Mouse (Mus musculus): ENCODE data around the gene Gm26727.
"Not testable (repeated sequence)": the region's sequence is repeated elsewhere in the genome, so short reads cannot be mapped to it uniquely, and the experiment has no call there.

Gene Gm26727

DNA sequence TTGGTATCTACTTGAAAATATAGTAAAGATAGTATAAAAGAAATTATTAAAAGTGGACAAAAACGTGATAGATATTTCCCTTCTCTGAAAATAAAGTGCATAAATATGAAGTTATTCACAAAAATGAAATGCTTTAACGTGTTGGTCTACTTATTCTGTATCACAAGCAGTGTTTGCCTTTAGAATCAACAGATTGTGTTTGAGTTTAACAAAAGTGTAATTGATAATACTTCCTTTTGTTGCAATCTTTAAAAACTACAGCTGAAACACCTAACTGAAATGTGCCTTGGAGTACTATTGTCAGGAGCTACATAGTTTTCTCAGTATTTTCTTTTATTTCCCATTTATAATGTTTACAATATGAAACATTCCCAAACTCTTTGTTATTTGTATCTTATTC is at the start of gene Gm26727:
Gm26727 (minus strand) TSS at position 101 of the 400 bp plus-strand sequence.
- DNase-seq (ENCODE audit: low spot score in 2 of 2): no peak

DNA sequence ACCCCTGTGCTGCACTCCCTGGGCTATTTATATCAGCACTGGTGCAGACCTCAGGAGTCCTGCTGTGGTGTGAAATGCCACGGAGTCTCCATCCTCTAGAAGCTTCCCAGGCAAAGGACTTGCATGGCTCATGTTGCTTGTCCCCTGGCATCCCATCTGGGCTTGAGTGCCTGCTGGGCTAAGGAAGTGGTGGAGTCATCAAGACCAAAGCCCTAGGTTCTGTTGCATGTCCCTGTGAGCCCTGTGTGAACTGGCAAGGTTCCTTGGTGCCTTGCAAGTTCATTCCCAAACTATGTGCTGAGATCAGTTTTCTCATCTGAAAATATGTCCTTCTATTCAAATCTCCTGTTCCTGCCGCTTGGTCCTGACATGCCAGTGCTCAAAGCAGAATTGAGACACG is 48.1 kb upstream of the Gm26727 start:
- DNase-seq (ENCODE audit: low spot score in 2 of 2): no peak

DNA sequence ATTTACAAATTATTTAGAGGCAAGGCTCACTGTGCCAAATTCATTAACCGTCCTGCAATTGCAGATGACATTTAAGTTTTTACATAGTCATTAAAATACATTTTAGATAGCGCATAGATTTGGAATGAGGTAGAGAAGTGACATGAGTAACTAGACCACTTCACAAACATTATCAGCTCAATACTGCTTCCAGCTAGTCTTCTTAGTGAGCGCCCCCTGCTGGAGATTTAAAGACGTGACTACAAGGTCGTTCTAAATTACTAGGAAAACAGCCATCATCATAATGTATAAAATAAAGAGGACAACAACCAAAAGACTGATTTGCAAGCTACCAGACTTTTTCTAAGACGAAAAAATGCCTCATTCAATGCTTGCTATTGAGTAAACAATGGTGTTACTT is 44.8 kb upstream of the Gm26727 start:
- peak in 1 of 2 experiments; percentile 3 for DNase-seq (ENCODE audit: low spot score in 2 of 2)

DNA sequence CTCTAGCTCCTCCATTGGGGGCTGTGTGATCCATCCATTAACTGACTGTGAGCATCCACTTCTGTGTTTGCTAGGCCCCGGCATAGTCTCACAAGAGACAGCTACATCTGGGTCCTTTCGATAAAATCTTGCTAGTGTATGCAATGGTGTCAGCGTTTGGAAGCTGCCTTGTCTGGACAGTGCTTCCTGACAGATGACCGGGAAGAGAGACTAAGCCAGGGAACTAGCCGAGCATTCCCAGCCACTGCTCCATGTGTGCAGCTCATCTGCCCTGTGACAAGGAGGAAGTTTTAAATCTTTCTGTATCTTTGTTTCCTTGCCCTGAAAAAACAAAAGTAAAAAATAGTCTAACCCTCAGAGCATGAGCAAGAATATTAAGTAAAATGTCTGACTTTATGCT is 37.0 kb upstream of the Gm26727 start:
- DNase-seq (ENCODE audit: low spot score in 2 of 2): not testable (repeated sequence)

DNA sequence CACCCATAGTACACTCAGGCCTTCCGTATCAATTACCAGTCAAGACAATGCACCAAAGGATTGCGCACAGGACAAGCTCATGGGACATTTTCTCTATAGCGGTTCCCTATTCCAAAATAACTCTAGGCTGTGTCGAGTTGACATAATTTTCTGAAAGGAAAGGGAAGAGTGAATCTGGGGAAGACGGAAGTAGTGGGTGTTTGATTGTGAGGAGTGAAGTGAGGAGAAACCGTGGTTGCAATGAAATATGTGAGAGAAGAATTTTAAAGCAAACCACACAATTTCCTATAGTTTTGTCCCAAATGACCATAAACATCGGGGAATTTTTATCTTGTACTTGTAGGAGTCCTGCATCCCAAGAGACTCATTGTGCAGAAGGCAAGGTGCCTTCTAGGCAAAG is 34.1 kb upstream of the Gm26727 start:
- no peak for DNase-seq (ENCODE audit: low spot score in 2 of 2)

DNA sequence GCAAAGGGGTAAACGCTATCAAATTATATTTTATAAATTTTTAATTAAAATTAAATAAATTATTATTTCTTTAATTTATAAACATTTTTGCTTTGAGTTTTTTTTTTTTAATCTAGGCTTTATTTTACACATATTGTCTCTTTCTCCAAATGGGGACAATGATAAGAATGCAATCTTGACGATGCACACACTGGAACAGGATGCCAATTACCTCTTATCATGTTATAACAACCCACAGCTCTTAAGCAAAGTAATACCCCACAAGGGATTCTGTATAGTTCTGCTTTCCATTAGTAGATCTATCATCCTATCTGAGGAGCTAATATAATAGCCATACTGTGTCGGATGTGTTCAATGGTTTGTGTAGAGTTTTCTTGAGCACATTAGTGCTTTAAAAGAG is 27.9 kb upstream of the Gm26727 start:
- DNase-seq (ENCODE audit: low spot score in 2 of 2): no peak

DNA sequence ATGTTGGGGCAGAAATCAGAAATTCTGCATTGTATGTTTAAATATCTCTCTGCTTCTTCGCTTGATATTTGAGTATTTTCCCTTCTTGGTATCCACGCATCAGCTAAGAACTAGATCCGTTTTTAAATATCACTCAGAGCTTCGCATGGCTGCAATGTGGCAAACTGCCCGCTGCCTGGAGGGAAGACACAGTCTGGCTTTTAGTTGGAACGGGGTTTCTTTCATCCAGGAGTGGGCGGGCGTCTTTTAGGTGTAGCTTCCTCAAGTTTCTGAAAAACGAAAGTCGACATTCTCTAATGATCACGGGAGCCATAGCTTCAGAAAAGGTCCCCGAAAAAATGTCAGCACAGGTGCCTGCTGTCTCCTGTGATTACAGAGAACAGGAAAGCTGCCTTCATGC is 14.2 kb upstream of the Gm26727 start:
- no peak for DNase-seq (ENCODE audit: low spot score in 2 of 2)

DNA sequence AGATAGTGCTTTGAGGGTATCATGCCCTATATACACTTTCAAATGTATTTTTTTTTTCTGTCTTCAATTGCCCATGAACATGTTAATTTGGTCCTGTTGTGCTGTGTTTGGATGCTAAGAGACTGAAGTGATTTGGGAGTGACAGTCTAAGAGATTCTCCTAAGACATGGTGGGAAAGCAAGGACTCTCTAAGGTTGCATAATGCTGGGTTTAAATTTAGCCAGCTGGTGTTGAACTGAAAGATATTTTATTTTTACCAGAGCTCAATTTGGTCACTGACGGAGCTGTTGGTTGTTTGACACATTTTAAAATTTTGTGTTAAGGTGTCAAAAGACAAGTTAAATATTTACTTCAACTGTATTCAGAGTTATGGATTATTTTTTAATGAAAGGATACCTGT is 13.8 kb upstream of the Gm26727 start:
- no peak for DNase-seq (ENCODE audit: low spot score in 2 of 2)

DNA sequence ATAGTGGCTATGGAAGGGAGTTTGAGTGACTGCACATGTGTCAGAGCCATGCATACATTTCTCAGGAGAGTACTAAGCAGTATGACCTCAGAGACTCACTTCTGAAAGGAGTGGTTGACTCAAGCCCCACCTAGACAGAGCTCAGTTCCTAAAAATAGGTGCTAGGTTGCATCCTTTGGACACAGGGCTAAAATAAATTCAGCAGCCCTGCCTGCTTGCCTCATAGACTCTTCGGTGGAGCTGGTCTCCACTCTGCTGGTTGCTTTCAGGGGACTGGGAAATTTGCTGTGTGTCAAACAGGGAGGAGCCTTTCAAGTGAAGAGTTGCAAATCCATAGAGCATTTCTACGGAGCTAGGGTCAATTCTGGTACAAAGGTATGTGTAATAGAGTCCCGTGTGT is 12.8 kb upstream of the Gm26727 start, which contains the start of gene Xirp2:
Xirp2 (plus strand) TSS at position 223 of the 400 bp plus-strand sequence.
- no peak for DNase-seq (ENCODE audit: low spot score in 2 of 2)

DNA sequence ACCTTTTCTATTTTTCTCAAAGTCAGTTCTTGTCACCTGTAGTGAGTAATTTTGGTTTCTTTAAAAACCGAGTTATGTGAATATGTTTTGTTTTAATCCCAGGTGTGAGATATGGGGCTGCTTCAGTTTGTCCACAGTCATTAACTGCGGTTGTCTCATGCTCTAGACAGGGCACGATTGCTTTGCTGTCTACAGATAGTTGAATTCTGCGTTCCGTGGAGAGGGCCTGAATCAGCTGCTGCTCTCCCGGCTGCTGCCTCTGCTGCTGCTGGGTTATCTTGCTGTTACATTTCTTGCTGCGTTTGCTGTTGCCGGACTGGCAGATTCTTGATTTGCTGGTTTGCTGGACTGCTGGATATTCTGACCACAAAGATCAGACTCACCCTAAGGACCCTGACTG is 5.3 kb upstream of the Gm26727 start:
- DNase-seq (ENCODE audit: low spot score in 2 of 2): no peak

DNA sequence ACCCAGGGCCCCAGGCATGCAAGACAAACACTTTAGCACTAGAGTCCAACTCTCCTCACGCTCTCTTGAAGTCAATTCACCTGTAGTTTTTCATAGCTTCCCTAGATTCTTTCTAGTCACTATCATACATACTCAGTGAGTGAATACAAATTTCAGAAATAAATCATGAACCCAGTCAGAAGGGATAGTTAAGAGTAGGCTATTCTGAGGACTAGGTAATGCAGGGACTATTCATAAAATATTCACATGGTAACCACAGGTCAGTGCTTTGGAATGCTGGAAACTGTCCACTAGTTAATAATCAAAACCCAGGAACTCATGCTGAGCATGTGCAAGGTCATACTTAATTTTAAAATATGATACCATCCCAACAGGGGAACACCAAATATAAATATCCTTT is 10.2 kb downstream of the Gm26727 start:
- DNase-seq (ENCODE audit: low spot score in 2 of 2): no peak

DNA sequence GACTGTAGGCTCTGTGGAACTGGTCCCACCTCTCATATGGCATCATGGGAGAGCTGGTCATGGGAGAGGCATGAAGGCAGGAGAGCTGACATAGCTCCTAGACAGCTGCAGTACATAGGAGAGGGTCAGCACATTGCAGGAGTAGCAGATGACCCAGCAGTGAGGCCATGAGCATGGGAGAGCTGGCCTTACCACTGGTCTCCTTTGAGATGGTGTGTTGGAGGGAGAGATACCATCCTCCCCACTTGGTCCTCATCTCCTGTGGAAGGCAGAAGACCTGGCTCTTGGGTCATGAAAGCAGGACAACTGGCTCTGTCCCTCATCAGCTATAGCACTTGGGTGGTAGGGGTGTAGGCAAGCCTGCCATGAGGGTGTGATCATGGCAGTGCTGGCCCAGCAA is 12.1 kb downstream of the Gm26727 start:
- DNase-seq (ENCODE audit: low spot score in 2 of 2): no peak

DNA sequence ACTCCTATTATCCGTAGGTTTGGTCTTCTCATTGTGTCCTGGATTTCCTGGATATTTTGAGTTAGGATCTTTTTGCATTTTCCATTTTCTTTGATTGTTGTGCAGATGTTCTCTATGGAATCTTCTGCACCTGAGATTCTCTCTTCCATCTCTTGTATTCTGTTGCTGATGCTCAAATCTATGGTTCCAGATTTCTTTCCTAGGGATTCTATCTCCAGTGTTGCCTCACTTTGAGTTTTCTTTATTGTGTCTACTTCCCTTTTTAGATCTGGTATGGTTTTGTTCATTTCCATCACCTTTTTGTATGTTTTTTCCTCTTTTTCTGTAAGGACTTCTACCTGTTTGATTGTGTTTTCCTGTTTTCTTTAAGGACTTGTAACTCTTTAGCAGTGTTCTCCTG is 19.6 kb downstream of the Gm26727 start, which contains the start of gene Gm21830:
Gm21830 (plus strand) TSS at position 301 of the 400 bp plus-strand sequence.
- not testable (repeated sequence) for DNase-seq (ENCODE audit: low spot score in 2 of 2)
